Mouse (Mus musculus) erythroblast, adult 5-6 weeks (primary cell): Measurements from ENCODE around the gene Emilin2. TPM values are rescaled to one million over a fixed set of nuclear protein-coding genes. Genes with fewer than 3 reads are reported as not detected.
"Not testable (repeated sequence)": the region's sequence is repeated elsewhere in the genome, so short reads cannot be mapped to it uniquely, and the experiment has no call there.

ENCODE experiments used
- ATAC-seq: replicated peaks from 2 replicates; pipeline ENCODE4 v1.8.0; 2016; ENCODE audit warnings: moderate number of reproducible peaks, mild to moderate bottlenecking, moderate TSS enrichment, inconsistent platforms; ENCODE audit not compliant: poor library complexity, low FRiP score, severe bottlenecking
- total RNA-seq, 2 experiments: library from RNA; stranded (forward) in 1 of 2; stranded (reverse) in 1 of 2; fragments of 150-400 nt in 1 of 2; fragments of 200-764, 138-1000 nt in 1 of 2; gene quantifications; 2 replicates each; pipeline versions ENCODE4 v1.2.3 to v1.2.4; 2015 to 2017; ENCODE audit warnings: low replicate concordance in 2 of 2

Emilin2 gene
- total RNA-seq (2015; ENCODE audit: low replicate concordance) (92.0 and 100 TPM in 2 replicates), total RNA-seq (2017; ENCODE audit: low replicate concordance) (129 and 143 TPM in 2 replicates)

DNA sequence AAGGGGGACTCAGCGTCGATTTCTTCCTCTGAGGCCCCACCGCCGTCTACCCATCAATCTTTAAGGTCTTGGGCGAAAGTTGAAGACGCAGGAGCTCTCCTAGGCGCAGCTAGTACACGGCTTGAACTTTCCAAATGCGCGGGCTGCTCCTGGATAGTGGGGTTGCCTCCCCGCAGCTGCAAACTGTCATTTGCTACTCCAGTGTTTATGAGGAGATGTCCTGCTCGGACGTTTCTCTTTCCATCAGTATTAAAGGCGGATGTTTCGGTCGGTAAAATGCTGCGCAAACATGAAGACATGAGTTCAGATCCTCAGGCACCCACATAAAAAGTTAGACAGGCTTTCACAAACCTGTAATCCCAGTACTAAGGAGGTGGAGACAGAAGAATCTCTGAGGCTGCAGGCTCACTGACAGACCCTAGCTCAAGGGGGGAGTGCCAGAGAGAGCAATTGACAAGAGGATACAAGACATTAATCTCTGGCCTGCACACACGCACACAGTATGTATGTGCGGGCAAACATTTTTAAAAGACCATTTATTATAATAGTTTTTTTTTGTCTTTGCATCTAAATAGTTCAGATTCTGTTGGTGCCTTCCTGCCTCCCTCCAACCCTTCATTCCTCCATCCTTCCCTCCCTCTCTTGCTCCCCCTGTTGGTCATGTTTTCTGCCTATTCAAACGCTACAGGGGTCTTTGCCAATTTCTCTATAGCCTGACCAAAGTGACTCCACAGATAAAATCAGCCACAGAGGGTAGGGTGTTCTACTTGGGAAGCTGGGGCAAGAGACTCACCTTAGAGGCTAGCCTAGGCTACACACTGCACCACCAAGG lies at the start of gene Emilin2:
Gene Emilin2 (minus strand): TSS at position 639 of the 832 bp plus-strand sequence.
- ATAC-seq = peak; percentile 74

DNA sequence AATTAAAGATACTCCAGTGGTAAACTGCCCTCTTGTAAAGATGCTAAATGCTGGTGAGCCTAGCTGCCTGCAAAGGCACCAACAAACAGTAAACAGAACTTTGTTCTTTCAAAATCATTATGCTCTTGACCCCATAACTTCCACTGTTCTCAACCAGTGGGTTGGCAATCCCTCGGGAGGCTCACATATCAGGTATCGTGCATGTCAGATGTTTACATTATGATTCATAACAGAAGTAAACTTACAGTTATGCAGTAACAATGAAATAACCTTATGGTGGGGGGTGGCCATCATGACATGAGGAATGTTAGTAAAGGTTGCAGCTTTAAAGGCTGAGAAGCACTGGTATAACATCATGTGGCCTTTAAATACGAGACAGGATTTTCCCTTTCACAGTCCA lies 43.7 kb upstream of the Emilin2 start:
- ATAC-seq = no peak

DNA sequence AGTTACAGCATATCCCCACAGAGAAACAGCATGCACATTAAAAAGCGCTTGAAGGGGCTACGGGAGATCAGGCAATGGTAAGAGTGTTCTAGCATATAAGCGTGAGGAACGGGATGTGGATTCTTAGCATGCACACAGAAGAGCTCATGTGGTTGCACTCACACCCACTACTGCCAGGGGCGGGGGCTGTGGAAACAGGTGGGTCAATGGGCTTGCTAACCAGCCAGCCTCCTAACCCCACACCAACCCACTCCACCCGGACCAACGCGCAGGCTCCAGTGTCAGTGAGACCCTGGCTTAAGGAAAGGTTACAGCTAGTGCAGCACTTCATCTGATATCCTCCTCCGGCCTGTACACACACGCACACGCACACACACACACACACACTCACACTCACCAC lies 42.4 kb upstream of the Emilin2 start:
- no peak for ATAC-seq

DNA sequence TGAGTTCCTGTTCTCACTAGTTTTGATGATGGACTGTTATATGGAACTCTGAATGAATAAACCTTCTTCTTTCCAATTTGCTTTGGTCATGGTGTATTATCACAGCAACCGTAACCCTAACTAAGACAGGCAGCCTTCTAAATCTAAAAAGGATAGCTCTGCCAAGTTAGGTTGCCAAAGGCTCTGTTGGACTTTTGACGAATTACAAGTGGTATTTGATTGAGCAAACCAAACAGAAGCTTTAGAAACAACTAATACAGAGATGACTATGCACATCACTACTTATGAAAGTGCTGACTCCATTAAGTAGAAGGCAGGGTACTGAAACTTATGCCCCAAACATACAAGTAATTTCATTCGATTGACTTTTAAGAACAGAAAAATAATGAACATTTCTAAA lies 36.4 kb upstream of the Emilin2 start:
- ATAC-seq = no peak

DNA sequence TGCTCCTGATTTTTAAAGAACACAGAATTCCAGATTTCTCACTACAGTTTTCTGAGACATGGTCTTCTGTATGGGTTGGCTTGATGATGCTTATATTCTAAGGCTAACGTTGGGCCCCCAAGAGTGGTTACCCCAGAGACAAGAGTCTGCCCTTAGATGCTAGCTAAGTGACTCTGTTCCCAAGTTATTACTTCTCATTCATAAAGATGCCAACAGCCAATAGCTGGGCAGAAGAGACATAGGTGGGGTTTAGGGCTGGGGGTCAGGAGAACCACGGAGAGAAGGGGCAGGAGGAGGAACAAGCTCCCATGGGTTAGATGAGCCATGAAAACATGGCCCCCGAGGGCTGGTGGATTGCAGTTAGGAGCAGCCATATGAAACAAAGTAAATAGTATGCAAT lies 30.2 kb upstream of the Emilin2 start:
- ATAC-seq = no peak

DNA sequence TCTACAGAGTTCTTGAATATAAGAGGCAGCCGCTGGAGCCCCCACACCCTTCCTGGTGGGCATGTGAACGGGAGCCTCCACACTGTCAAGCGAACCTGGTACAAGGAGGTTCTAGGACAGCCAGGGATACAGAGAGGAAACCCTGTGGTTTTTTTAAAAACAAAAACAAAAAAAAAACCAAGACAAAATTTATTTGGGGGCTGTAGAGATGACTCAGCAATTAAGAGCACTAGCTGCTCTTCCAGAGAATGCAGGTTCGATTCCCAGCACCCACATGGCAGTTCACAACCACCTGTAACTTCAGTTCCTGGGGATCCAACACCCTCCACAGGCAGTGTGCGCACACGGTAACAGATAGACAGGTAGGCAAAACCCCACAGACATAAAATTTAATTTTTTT lies 26.8 kb upstream of the Emilin2 start:
- no peak for ATAC-seq

DNA sequence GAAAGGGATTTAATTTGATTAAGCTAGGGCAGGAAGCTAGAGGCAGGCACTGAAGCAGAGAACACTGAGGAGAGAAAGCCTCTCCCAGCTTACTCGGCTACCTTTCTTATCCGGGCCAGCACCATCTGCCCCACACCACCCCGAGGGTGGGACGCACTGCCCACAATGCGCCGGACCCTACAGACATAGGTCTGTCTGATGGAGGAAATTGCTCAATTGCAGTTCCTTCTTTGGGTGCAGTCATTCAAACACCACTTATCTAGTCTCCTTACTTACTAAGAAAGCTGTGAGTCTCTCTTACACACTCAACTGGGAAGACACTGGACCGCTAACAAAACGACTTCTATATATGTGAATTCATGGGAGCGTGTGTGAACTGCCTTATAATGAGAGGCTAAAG lies 25.8 kb upstream of the Emilin2 start:
- no peak for ATAC-seq

DNA sequence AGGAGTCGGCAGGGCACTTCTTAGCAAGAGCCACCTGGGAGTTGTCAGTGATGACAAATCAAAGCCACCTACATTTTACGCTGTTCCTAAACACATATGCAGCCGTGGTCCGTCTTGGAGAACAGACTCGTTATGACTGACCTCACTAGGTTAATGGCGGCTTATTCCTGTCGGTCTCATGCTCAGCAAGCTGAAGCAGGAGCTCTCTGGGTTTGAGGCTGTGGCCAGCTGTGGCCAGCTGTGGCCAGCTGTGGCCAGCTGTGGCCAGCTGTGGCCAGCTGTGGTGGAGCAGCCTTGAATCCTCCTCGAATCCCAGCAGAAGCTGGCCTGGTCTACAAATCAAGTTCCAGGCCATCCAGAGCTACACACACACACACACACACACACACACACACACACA lies 24.6 kb upstream of the Emilin2 start:
- ATAC-seq = no peak

DNA sequence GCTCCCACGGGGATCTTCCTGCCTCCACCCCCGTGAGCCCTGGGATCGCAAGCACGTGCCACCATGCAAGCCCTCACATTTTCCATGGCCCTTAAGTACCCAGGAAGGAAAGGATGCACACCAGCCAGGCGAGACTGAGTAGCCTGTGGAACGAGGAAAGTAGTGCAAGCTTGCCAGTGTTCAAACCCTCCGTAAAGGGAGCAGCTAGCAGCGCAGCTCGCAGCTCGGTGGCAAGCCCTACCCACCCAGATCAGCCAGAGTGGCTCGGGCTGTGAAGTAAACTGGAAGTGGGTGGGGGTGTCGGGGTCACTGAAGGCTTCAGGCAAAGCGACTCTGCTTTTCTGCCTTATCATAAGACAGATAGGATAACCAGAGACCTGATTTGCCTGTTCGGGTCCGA lies 20.5 kb upstream of the Emilin2 start:
- ATAC-seq = no peak

DNA sequence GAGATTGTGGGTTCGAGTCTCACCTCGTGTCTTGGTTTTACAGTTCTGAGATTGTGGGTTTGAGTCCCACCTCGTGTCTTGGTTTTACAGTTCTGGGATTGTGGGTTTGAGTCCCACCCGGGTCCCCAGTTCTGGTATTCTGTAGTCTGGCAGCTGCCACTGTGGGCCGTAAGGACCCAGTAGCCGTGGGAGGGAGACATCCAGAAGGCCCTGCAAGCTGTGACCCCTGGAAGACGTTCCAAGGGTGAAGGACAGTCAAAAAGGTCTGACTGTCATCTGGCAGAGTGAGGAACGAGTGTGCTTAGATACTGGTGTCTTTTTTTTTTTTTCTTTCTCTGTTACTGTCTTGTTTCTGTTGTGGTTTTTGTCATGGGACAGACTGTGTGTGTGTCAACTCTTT lies 9.0 kb upstream of the Emilin2 start:
- ATAC-seq = not testable (repeated sequence)

DNA sequence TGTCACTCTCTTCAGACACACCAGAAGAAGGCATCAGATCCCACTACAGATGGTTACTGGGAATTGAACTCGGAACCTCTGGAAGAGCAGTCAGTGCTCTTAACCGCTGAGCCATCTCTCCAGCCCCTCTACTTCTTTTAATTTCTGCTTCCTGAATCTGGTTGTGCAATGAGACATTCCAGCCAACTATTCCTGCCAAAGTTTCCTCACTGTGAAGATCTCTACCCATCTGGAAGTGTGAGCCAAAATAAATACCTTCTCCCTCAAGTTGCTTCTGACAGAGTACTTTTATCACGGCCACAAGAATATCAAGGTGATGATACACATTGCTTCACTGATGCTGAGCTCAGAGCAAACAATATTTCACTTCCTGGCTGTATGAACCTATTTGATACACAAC lies 7.6 kb upstream of the Emilin2 start:
- no peak for ATAC-seq

DNA sequence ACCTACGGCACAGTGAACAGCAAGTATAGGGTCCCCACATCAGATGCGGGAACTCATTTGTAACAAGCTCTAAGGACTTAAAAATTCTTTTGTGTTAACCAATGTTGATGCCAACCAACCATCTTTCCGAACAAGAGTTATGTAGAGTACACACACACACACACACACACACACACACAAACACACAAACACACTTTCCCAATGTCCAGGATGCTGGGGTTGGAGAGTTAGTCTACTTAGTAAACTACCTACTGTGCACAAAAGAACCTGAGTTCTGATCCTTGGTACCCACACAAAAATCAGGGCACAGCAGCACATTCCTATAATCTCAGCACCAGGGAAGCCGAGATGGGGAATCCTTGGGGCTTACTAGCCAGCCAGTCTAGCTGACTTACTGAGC lies 5.8 kb upstream of the Emilin2 start:
- ATAC-seq = no peak

DNA sequence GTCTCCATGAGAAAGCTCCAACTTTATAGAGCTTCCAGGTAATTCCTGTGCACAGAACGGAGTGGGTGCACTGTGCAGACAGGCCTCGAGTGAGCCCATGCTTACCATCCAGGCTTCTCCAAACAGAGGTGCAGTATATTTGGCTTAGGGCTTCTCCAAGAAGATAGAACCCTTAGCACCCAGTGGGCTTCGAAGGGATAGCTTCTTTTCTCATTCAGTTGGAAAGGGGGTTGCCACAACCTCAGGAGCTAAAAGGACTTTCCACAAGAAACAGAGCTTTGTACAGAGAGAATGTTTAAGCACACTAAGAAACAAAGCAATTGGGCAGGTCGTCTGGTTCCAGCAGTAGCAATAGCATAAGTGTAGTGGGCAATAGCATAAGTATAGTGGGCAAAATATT lies 2.5 kb upstream of the Emilin2 start:
- ATAC-seq = no peak

DNA sequence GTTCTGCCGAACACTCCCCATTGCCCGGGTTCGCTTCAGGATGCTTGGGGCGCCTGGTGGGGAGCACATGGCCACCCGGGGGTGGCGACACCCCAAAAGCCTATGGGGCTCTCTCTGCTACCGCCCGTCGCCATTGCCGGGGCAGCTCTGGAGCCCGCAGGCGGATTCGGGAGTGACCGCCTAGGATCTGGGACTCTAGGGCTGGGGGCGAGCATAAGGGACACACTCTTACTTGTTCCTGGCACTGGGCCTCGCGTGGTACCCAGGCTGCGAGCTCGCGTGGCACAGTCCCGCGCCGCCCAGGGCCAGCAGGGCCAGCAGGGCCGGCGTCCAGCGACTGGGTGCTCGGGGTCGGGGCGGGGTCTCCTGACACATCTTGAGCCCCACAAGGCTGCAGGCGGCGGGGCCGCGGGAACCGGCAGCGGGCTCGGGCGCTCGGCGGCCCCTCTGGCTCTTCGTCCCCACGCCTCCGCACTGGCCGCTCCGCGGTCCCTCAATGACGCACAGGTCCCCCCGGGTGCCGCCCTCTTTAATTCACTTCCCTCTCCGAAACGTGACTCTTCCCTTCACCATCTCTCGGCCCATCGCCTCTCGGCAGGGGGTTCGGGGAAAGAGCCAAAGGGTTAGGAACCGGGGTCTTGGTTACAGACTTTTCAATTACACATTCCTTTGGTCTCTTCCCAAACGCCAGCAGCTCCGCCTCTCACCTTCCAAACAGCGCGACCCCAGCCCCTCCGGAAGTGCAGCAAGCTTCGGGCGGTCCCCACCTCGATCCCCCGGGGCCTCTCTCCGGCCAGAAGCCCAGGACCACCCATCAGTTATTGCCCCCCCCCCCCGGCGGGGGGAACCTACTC lies 1.1 kb downstream of the Emilin2 start:
- ATAC-seq = peak; percentile 68

DNA sequence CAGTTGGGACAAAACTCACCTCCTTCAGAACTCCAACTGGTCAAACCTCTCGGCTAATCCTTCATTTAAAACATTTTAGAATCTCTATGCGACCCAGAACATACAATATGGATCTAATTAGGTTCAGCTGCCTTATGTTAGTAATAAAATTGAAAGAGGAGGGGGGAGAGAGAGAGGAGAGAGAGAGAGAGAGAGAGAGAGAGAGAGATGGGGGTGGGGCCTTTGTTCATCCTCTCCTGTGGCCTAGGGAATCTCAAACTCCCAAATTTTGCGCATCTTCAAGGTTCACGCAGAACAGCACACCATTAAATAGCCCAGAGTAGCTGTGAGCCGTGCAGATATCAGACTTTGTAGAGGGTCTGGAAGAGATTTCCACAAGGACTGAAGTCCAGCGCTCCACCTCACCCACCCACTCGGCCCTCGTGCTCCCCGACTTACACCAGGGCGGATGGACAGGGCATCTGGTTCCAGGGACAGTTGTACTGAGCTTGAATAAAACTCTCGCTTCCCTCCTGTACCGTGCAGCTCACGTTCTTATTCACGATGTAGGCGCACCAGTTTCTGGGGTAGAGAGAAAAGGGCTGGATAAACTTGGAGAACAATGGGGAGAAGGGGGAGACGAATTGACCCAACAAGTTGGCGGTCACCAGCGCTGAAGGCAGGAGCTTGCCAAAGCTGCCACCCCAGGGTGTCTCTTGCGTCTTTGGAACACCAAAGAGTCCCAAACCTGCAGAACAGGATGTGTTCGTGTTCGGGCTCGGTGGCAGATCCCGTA lies 1.9 kb downstream of the Emilin2 start:
- ATAC-seq = peak; percentile 18

DNA sequence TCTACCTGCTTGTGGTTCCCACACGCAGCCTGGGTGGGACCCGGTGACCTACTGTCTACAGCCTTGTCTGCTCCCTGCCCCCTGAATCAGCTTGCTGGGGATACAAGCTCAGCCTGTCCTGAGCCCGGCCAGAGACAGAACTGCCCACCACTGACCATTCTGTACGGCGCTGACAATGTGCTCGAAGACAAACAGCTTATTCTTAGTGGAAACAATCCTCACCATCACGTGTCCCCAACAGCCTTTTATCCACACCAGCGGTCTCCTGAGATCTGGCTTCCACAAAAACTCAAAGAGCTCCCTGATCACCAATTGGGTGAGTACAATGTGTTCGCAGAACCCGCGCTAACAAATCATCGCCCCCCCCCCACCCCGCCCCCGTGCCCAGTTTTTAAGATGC lies 2.6 kb downstream of the Emilin2 start:
- no peak for ATAC-seq

DNA sequence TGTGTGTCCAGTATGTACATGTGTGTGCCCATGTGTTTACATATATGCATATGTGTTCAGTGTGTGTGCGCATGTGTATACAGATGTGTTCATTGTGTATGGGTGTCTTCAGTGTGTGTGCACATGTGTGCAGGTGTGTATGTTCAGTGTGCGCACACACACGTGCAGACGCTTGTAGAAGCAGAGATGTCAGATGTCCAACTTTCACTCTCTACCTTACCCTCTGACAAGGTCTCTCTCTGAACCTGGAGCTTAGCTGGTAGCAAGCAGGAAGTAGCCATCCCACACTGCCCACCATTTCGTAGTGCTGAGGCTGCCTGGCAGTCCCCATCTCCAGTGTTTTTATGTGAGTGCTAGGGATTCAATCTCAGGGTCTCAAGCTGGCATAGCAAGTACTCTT lies 3.5 kb downstream of the Emilin2 start:
- no peak for ATAC-seq

DNA sequence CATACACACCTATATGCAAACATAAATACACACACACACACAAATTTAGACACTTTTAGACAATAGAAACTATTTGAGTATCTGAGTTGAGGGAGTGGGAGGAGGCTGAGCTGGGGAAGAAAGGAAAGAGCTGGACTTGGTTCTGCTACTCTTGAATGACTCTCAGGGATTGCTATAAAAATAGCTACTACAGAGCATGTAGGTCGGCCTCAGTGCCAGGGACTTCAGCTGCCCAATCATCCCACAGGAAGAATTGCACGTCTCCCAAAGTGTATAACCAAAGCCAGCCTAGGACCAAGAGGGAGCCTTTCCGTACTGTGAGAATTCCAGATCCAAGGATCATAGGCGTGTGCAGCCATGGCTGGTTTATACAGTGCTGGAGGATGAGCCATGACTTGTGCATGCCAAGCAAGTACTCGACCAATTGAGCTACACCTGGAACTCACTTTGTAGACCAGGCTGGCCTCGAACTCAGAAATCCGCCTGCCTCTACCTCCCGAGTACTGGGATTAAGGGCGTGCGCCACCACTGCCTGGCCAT lies 4.5 kb downstream of the Emilin2 start:
- ATAC-seq = no peak

DNA sequence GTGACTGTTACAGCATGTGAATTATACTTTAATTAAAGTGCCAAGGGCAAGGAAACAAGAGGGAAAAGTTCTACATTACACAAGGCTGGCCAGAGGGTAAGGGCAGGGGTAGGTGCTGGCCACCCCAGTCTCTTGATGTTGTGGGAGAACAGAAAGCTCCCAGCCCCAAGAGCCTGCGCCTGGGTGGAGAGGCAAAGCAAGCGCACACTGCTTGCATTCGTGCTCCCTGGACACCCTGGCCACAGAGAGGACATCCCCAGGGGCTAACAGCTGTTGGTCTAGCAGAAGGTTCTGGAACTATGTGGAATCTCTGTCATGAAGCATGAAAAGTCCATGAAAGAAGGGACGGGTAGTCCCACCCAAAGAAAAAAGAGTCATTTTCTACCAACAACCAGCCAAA lies 5.1 kb downstream of the Emilin2 start:
- ATAC-seq = no peak

DNA sequence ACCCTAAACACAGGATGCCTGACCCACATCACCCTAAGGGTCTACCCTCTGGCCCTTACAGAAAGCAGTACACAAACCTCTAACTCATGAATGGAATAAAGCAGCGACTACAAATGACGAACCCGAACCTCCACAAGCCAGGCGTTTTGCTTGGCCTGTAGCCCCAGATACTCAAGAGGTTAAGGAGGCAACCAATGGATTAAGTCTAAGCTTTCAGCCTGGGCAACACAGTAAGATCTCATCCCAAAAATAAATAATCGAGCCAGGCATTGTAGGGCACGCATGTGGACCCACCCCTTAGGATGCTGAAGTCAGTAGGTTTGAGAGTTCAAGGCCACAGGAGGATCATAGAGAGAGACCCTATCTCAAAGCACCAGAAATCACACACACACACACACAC lies 5.7 kb downstream of the Emilin2 start:
- ATAC-seq = no peak
